Mouse (Mus musculus) embryonic stem cell, embryonic (primary cell): ENCODE measurements around the gene Slc4a1ap.

ENCODE experiments used
- CTCF ChIA-PET, 4 experiments: fragments of 300-600 bp in 2 of 4; fragments of 350-600 bp in 2 of 4; sonication (Branson Sonifier 250); formaldehyde crosslinking; loops; one replicate each; lab custom pipeline; 2022; ENCODE audit warnings: inconsistent platforms in 2 of 4; lab: Charles Lee
- POLR2A ChIA-PET, 4 experiments: fragments of 300-600 bp in 2 of 4; fragments of 350-600 bp in 2 of 4; sonication (Branson Sonifier 250); formaldehyde crosslinking; loops; one replicate each; lab custom pipeline; 2022; ENCODE audit warnings: antibody characterized with exemption in 4 of 4, inconsistent platforms in 1 of 4; lab: Charles Lee

Gene Slc4a1ap

GRCm38 (mm10) chr5:31560352-31560751 is 33.6 kb downstream of the Slc4a1ap start:
- POLR2A ChIA-PET = interaction anchor here in 1 of 4 experiments (0.8 kb wide), 1 partner anchor 36 kb away, joined by 3 read pairs; the partner anchor contains the start of gene Mrpl33
- CTCF ChIA-PET = interaction anchor here in 1 of 4 experiments (0.5 kb wide), 1 partner anchor 11 kb away, joined by 12 read pairs; no protein-coding TSS in a partner anchor

GRCm38 (mm10) chr5:31562036-31562666 is 35.4 kb downstream of the Slc4a1ap start:
- CTCF ChIA-PET = interaction anchor here in 3 of 4 experiments (0.6 to 2.0 kb wide), 5 partner anchors 10 to 636 kb away, joined by 3 to 7 read pairs (median 6); no protein-coding TSS in a partner anchor
- POLR2A ChIA-PET = interaction anchor here in 1 of 4 experiments (0.6 to 0.8 kb wide), 2 partner anchors 35 to 59 kb away, joined by 3 to 4 read pairs; partner anchors contain the start of gene Mrpl33

- POLR2A ChIA-PET = interaction anchor here (0.5 to 1.3 kb wide), 5 partner anchors 16 to 135 kb away, joined by 3 to 4 read pairs (median 3); no protein-coding TSS in a partner anchor
- CTCF ChIA-PET = interaction anchor here (0.5 to 2.0 kb wide), 22 partner anchors 9 to 815 kb away, joined by 3 to 10 read pairs (median 4); partner anchors contain the start of gene Mrpl33 (in 2 of the 4)
These were observed 36.7 kb downstream of the Slc4a1ap start for GRCm38 (mm10) chr5:31563496-31563895.

- POLR2A ChIA-PET = interaction anchor here (0.5 to 1.3 kb wide), 4 partner anchors 15 to 135 kb away, joined by 3 to 4 read pairs (median 3); no protein-coding TSS in a partner anchor
- CTCF ChIA-PET = interaction anchor here (0.5 to 2.0 kb wide), 20 partner anchors 9 to 815 kb away, joined by 3 to 10 read pairs (median 4); partner anchors contain the start of gene Mrpl33 (in 2 of the 4)
These were observed 37.1 kb downstream of the Slc4a1ap start for GRCm38 (mm10) chr5:31563905-31564304.

GRCm38 (mm10) chr5:31564976-31565375 is 38.2 kb downstream of the Slc4a1ap start:
- POLR2A ChIA-PET = interaction anchor here in 2 of 4 experiments (0.5 to 1.3 kb wide), 4 partner anchors 14 to 982 kb away, joined by 3 to 5 read pairs (median 4); partner anchors contain the start of gene Mrpl33 (in 1 of the 2)
- CTCF ChIA-PET = interaction anchor here in 1 of 4 experiments (0.8 to 1.1 kb wide), 2 partner anchors 633 to 738 kb away, joined by 3 read pairs; no protein-coding TSS in a partner anchor

GRCm38 (mm10) chr5:31566026-31566425 is 39.2 kb downstream of the Slc4a1ap start:
- ChIA-PET CTCF (interaction anchor here in 1 of 4 experiments (0.6 kb wide), 1 partner anchor 283 kb away, joined by 11 read pairs; no protein-coding TSS in a partner anchor), POLR2A (no interaction called here)

GRCm38 (mm10) chr5:31566457-31566856 is 39.7 kb downstream of the Slc4a1ap start:
- ChIA-PET CTCF (interaction anchor here in 1 of 4 experiments (0.7 kb wide), 1 partner anchor 17 kb away, joined by 4 read pairs; no protein-coding TSS in a partner anchor), POLR2A (interaction anchor here in 1 of 4 experiments (0.7 kb wide), 1 partner anchor 78 kb away, joined by 3 read pairs; no protein-coding TSS in a partner anchor)

GRCm38 (mm10) chr5:31567951-31568657 is 41.3 kb downstream of the Slc4a1ap start:
- CTCF ChIA-PET = no interaction called here
- POLR2A ChIA-PET = interaction anchor here in 1 of 4 experiments (1.3 to 1.6 kb wide), 2 partner anchors 12 to 29 kb away, joined by 3 to 6 read pairs; partner anchors contain the start of gene Mrpl33

GRCm38 (mm10) chr5:31571023-31571608 is 44.3 kb downstream of the Slc4a1ap start:
- ChIA-PET POLR2A (interaction anchor here in 2 of 4 experiments (0.6 to 1.5 kb wide), 2 partner anchors 11 to 52 kb away, joined by 3 to 4 read pairs; no protein-coding TSS in a partner anchor), CTCF (interaction anchor here in 1 of 4 experiments (0.6 kb wide), 1 partner anchor 11 kb away, joined by 12 read pairs; no protein-coding TSS in a partner anchor)

- CTCF ChIA-PET = interaction anchor here in 1 of 4 experiments (1.9 kb wide), 1 partner anchor 11 kb away, joined by 7 read pairs; no protein-coding TSS in a partner anchor
- POLR2A ChIA-PET = interaction anchor here in 2 of 4 experiments (0.7 to 0.8 kb wide), 2 partner anchors 46 to 466 kb away, joined by 3 read pairs; partner anchors contain the start of gene Slc30a3 (in 1 of the 2)
These were observed 46.9 kb downstream of the Slc4a1ap start for GRCm38 (mm10) chr5:31573722-31574121.

- POLR2A ChIA-PET = interaction anchor here in 2 of 4 experiments (0.6 to 1.9 kb wide), 3 partner anchors 19 to 20 kb away, joined by 3 to 4 read pairs (median 4); partner anchors contain the start of gene Mrpl33 (in 2 of the 2)
- CTCF ChIA-PET = interaction anchor here in 2 of 4 experiments (0.7 to 1.0 kb wide), 3 partner anchors 13 to 641 kb away, joined by 3 to 5 read pairs (median 4); no protein-coding TSS in a partner anchor
These were observed 49.8 kb downstream of the Slc4a1ap start for GRCm38 (mm10) chr5:31576539-31576975.

GRCm38 (mm10) chr5:31581263-31581662 is 54.5 kb downstream of the Slc4a1ap start:
- ChIA-PET CTCF (interaction anchor here in 1 of 4 experiments (0.9 kb wide), 1 partner anchor 18 kb away, joined by 3 read pairs; no protein-coding TSS in a partner anchor), POLR2A (interaction anchor here in 2 of 4 experiments (1.1 to 9.9 kb wide), 3 partner anchors 11 to 18 kb away, joined by 4 to 81 read pairs (median 4); partner anchors contain the start of gene Mrpl33 (in 2 of the 2))

- ChIA-PET POLR2A (interaction anchor here in 2 of 4 experiments (1.1 to 9.9 kb wide), 3 partner anchors 11 to 17 kb away, joined by 4 to 81 read pairs (median 4); partner anchors contain the start of gene Mrpl33 (in 2 of the 2)), CTCF (interaction anchor here in 3 of 4 experiments (0.9 to 1.4 kb wide), 4 partner anchors 17 to 557 kb away, joined by 3 to 5 read pairs (median 3); no protein-coding TSS in a partner anchor)
These were observed 55.1 kb downstream of the Slc4a1ap start for GRCm38 (mm10) chr5:31581932-31582331.

GRCm38 (mm10) chr5:31583261-31583660 is 56.5 kb downstream of the Slc4a1ap start:
- ChIA-PET POLR2A (interaction anchor here in 2 of 4 experiments (0.7 to 9.9 kb wide), 5 partner anchors 13 to 108 kb away, joined by 3 to 81 read pairs (median 3); partner anchors contain the start of gene Mrpl33 (in 2 of the 2)), CTCF (interaction anchor here in 2 of 4 experiments (0.8 to 1.4 kb wide), 3 partner anchors 13 to 556 kb away, joined by 3 read pairs; partner anchors contain the start of gene Mrpl33 (in 1 of the 2))

- ChIA-PET POLR2A (interaction anchor here in 2 of 4 experiments (0.7 to 9.9 kb wide), 2 partner anchors 13 to 18 kb away, joined by 7 to 81 read pairs; partner anchors contain the start of gene Mrpl33 (in 1 of the 2)), CTCF (interaction anchor here in 1 of 4 experiments (0.6 to 1.8 kb wide), 2 partner anchors 619 to 710 kb away, joined by 3 to 4 read pairs; no protein-coding TSS in a partner anchor)
These were observed 58.7 kb downstream of the Slc4a1ap start for GRCm38 (mm10) chr5:31585526-31585925.

GRCm38 (mm10) chr5:31588016-31588415 is 61.2 kb downstream of the Slc4a1ap start:
- CTCF ChIA-PET = interaction anchor here in 3 of 4 experiments (0.6 to 0.7 kb wide), 6 partner anchors 22 to 982 kb away, joined by 3 to 4 read pairs (median 4); no protein-coding TSS in a partner anchor

More at GRCm38 (mm10) chr5:31588016-31588415, 61.2 kb downstream of the Slc4a1ap start:
- POLR2A ChIA-PET = interaction anchor here in 2 of 4 experiments (0.7 to 9.9 kb wide), 3 partner anchors 8 to 11 kb away, joined by 3 to 81 read pairs (median 9); partner anchors contain the start of gene Mrpl33 (in 2 of the 2)
